Mouse (Mus musculus): ENCODE results near the gene Polr2a. TPM values are rescaled to one million over a fixed set of nuclear protein-coding genes. Genes with fewer than 3 reads are reported as not detected.

Polr2a gene
- total RNA-seq, 2 experiments from 2014 or later = 36.4 to 39.1 TPM

DNA sequence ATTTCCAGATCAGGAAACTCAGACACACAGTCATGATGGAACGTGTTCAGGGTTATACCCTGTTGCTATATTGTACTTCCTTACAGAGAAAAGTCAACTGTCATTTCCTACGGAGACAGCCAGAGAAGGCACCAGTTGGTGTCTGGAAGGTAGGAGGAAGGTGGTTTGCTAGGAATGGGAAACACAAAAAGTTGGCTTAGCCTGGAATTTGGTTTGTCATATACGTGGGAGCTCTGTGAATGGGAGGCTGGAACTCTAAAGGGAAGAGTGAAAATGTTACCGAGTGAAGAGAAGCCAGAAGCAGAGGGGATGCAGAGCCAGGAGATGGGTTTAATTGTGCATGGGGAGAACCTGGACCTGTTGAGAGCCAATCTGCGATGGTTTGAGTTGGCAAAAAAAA lies 33.0 kb upstream of the Polr2a start:
- intact Hi-C loops (cut with DNase I; ENCODE audit: low total_unique reads) = loop anchor here (5.0 kb wide), 1 partner anchor 831 kb away; no protein-coding TSS in a partner anchor
- DNase-seq = no peak

DNA sequence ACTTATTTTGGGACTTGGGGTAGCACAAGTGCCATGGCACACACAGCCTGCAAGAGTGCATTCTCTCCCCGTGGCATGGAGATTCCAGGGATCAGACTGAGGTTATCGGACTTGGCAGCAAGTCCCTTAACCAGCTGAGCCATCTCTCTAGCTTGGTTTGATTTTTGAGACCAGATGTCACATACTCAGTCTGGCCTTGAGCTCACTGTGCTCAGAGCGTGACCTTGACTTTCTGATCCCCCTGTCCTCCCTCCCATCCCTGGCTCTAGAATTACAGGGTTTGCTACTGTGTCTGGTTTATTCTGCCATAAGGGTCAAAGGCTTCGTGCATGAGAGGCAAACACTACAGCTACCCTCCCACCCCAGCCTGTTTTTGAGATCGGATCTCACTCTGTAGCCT lies 31.0 kb upstream of the Polr2a start:
- intact Hi-C loops (cut with DNase I; ENCODE audit: low total_unique reads) = no loop called here
- DNase-seq = no peak

DNA sequence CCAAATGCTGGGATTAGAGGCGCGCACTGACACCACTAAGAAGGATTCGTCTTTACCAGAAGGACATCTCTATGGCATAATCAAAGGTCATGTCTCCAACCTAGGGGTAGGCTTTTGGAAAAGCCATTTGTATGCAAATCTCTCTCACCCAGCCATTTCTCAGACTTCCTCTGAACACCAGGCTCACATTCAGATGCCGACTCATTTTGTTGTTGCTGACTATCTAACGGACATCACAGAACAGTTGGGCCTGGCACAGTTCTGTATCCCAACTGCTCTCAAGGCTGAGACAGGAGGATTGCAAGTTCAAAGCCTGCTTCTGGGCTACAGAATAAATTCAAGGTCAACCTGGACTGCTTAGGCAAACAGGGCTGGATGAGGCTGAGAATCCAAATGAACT lies 28.9 kb upstream of the Polr2a start:
- intact Hi-C loops (cut with DNase I; ENCODE audit: low total_unique reads) = no loop called here
- DNase-seq = no peak

DNA sequence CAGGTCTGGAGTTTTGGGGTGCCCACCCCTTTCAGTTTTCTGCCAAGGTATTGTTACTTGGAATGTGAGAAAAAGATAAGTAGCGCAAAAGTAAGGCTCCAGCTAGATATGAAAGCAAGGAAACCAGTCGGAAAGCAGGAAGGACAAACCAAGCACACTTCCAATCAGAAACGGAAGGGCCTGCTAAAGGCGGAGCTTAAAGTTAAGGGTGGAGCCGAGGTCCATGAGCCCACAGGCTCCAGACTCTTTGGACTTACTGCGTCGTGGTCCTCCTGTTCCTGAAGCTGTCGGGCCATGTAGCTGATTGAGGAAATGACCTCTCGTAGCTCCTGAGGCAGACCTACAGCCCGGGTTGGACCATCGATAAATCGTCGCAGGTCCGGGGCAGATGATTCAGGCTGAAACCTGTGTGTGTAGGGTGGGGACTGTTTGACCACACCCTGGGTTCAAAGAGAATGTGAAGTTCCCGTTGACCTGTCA lies 26.4 kb upstream of the Polr2a start:
- intact Hi-C loops (cut with DNase I; ENCODE audit: low total_unique reads) = no loop called here
- DNase-seq = no peak

DNA sequence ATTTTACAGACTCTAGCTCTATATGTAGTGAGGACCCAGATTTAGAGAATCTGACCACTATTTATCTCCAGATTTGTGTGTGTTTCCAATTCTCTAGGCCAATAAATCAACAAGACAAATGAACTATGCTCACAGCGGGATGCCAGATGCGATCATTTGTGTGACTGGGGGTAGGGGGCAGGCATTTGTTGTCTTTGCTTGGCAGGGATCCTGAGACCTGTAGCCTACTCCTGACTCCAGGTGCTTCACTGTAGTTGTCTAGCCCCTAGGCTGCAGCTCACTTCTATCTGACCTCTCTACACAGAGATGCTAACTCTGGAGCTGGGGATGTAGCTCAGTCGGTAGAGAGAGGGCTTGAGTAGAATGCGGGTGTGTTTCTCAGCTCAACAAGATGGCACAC lies 23.4 kb upstream of the Polr2a start:
- no peak for DNase-seq
- intact Hi-C loops (cut with DNase I; ENCODE audit: low total_unique reads) = no loop called here

DNA sequence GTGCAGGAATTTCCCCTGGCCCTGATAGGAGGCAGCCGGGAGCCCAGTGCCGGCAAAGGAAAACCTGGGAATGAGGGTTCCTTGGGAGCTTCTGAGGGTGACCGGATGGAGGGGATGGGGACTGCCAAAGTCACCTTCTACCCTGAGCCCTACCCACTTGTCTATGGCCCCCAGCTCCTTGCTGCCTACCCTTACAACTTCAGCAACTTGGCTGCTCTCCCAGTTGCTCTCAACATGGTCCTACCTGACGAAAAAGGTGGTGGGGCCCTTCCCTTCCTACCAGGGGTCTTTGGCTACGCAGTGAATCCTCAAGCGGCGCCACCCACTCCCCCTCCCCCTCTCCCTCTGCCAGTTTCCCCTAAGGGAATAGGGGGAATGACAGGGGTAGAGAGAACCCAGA lies 20.5 kb upstream of the Polr2a start:
- no peak for DNase-seq
- intact Hi-C loops (cut with DNase I; ENCODE audit: low total_unique reads) = no loop called here

DNA sequence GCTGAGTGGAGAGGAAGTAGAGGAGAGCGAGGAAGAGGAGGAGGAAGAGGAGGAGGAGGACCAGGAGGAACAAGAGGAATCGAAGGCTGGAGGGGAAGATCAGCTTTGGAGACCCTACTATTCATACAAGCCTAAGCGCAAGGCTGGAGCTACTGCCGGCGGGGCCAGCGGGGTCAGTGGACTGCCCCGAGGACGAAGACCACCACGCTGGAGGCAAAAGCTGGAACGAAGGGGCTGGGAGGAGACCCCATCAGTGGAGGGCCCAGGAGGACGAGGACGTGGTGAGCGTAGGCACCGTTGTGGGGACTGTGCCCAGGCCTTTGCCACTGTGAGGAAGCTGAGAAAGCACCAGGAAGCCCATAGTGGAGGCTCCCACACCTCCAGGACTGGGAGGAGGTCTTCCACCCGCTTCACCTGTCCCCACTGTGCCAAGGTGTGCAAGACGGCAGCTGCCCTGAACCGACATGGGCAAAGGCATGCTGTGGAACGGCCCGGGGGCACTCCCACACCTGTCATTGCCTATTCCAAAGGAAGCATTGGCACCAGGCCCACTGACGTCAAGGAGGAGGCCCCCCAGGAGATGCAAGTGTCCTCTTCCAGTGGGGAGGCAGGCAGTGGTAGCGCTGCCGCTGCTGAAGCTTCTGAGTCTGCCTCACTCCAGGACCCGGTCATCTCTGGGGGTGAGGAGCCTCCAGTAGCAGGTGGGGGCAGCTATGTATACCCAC lies 20.0 kb upstream of the Polr2a start:
- DNase-seq = no peak
- intact Hi-C loops (cut with DNase I; ENCODE audit: low total_unique reads) = no loop called here

DNA sequence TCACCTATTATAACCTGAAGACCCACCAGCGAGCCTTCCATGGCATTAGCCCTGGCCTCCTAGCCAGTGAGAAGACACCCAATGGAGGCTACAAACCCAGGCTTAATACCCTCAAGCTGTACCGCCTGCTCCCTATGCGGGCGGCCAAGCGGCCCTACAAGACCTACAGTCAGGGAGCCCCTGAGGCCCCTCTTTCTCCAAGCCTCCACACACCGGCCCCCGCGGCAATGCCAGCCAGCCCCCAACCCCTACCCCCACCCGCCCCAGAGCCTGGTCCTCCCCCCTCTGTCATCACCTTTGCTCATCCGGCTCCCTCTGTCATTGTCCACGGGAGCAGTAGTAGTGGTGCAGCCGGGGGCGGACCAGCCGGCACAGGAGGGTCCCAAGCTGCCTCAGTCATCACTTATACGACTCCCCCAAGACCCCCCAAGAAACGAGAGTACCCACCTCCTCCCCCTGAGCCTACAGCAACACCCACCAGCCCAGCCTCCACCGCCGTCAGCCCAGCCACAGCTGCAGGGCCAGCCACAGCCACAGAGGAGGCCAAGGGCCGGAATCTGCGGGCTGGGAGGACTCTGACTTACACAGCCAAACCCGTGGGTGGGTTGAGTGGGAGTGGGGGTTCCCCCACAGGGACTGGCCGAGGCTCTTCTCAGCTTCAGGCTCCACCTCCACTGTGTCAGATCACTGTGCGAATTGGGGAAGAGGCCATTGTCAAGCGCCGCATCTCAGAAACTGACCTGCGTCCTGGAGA lies 19.2 kb upstream of the Polr2a start:
- no peak for DNase-seq
- intact Hi-C loops (cut with DNase I; ENCODE audit: low total_unique reads) = no loop called here

DNA sequence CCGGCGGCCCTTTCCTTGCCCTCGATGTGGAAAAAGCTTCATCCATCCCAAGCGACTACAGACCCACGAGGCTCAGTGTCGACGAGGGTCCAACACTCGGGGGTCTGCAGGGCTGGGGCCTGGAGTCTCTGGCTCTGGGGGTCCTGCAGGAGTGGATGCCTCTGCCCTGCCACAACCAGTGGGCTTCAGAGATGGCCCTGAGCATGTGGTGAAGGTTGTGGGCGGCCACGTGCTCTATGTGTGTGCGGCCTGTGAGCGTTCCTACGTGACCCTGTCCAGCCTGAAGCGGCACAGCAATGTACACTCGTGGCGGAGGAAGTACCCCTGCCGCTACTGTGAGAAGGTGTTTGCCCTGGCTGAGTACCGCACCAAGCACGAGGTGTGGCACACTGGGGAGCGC lies 18.1 kb upstream of the Polr2a start:
- intact Hi-C loops (cut with DNase I; ENCODE audit: low total_unique reads) = no loop called here
- DNase-seq = no peak

DNA sequence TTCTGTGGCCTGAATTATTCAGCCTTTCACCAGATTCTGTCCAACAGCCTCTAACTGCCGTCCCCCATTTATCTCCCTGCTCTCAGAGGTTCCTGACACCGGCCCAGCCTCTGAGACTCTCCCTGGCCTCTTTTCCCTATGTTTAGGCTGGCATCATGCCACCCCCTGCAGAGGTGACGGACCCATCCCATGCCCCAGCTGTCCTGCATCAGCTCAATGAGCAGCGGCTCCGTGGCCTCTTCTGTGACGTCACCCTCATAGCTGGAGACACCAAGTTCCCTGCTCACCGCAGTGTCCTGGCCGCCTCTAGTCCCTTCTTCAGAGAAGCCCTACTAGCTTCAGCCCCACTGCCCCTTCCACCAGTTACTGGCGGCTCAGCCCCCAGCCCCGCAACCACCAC lies 17.3 kb upstream of the Polr2a start:
- no peak for DNase-seq

DNA sequence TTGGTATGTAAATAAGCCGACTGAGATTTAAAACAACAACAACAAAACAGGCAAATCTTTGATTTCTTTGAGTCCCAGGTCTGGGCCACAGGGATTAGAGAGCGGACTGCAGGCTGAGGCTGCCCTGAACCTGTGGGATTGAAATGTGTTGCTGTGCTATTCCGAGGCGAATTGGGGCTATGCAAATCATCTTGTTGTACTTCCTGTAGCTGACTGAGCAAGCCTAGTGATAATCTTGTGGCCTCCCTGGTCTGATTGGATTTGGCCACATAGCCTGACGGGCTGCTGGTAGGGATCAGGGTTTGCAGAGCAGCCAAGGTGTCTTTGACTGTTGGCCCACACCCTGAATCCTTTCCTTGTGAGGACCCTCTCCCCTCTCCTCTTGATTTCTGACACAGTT lies 16.5 kb upstream of the Polr2a start:
- no peak for DNase-seq
- intact Hi-C loops (cut with DNase I; ENCODE audit: low total_unique reads) = no loop called here

More for the DNA sequence above, 17.3 kb upstream of the Polr2a start:
- intact Hi-C loops (cut with DNase I; ENCODE audit: low total_unique reads) = no loop called here

DNA sequence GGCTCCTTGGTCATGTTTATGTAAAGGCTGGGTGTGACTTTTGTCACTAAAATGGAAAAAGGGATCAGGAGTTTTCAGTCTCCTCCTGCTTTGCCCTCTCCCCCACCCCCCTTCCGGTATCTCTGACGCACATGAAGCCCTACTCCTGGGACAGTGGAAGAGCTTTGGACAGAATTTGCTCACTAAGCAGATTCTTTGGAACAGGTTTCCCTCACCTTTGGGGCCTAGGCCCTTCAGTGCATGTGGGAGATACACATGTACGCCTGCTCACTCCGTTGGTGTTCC lies 9.1 kb upstream of the Polr2a start:
- DNase-seq = no peak
- intact Hi-C loops (cut with DNase I; ENCODE audit: low total_unique reads) = no loop called here

DNA sequence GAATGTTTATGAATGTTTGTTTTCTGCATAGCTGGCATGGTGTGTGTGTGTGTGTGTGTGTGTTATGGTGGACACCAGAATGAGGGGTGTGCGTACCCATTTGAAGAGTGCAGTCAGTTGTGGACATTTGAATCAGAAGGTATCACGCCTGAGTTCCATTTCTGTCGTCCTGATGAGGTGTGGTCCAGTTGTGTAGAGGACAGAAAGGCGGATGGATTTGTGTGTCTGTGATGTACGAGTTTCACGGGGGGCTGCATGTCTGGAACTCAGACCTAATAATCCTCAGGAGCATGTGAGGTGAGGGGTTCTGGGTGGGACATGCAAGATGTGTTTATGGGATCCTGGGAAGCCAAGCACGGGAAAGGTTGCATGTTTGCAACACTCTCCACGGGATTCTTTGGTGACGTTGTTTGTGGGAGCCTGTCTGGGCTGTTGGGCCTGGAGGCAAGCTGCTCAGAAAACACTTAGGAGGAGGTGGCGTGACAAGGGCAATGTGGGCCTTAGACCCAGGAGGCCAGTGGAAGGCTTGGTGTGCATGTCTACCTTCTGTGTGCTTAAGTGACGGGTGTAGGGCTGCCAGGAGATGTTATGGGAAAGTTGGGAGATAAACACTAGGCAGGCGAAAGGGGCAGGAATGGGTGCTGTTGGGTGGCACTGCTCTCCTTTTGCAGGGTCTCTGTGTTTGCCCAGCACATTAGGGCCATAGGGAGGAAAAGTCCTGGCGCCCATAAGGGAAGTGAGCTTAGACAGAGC lies 8.6 kb upstream of the Polr2a start:
- DNase-seq = no peak
- intact Hi-C loops (cut with DNase I; ENCODE audit: low total_unique reads) = no loop called here

DNA sequence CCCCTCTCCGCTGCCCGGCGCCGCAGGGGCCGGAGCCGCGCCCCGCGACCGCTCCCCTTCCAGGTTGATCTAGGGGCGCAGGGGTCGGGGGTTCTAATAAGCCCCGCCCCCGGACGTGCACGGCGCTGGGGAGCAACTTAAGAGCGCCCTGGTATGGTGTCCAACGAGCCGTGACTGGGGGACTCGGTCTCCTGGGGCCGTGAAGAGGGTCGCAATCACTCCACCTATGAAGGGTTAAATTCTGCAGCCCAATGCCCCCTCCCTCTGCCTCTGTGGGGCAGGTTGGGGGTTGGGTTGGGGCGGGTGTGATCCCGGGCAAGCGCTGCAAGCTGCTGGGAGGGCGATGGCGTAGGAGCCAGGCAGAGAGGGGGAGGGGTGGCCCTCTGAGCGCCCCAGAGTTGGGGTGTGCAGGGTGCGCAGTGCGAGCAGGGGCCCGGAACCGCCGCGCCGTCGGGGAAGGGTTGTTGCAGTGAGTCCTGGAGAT lies 7.7 kb upstream of the Polr2a start:
- intact Hi-C loops (cut with DNase I; ENCODE audit: low total_unique reads) = no loop called here
- peak; percentile 80 for DNase-seq

DNA sequence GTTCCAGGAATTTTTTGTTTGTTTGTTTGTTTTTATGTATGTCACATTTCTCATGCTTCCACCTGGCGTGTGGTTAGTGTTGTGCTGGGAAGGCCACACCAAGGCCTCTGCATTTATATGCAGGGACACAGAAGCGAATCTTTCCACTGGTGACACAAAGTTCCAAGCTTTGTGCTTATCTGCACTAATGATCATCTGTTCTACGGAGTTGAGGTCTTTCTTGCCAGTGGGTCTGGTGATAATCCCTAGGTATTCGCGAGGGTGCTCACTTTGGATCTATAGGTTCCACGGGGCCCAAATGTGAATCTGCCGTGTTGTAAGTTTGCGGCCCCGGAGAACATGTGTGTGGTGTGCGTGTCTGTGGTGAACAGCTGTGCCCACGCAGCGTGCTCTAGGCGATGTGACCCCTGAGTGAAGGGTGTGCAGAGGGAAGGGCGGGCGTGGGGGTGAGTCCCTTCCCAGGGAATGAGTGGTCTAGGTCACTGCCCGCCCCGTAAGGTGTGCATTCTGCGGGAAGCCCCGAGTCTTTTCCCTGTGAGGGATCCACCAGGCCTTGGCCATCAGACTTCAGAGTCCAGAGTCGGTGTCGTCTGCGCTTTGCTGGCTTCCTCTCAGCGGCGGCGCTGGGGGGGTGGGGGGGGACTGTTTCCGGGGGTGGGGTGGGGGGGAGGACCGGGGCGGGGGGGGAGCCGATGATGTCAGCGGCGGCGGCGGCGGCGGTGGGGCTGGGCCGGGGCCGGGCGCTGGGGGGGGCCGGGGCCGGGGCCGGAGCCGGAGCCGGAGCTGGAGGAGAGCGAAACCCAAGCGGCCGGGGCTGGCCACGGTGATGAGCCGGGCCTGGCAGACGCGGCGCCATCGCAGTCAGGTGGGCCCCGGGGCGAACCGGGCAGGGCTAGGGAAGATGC lies 7.0 kb upstream of the Polr2a start, which contains the start of gene Zbtb4:
Zbtb4 (plus strand) TSS at position 692 of the 905 bp plus-strand sequence.
- intact Hi-C loops (cut with DNase I; ENCODE audit: low total_unique reads) = no loop called here
- peak; percentile 58 for DNase-seq

DNA sequence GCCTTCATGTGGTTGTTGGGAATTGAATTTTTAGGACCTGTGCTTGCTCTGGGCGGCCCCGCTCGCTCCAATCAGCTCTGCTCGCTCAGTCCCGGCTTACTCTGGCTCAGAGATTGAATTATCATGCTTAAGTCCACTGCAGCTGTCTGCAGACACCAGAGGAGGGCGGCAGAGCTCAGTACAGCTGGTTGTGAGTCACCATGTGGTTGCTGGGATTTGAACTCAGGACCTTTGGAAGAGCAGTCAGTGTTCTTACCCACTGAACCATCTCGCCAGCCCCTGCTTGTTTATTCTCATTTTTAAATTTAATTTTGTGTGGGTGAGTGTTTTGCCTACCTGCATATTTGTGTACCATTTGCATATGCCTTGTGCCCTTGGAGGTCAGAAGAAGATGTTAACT lies 5.1 kb upstream of the Polr2a start:
- intact Hi-C loops (cut with DNase I; ENCODE audit: low total_unique reads) = loop anchor here (5.0 kb wide), 1 partner anchor 34 kb away; the partner anchor contains the start of gene Chrnb1
- DNase-seq = no peak

DNA sequence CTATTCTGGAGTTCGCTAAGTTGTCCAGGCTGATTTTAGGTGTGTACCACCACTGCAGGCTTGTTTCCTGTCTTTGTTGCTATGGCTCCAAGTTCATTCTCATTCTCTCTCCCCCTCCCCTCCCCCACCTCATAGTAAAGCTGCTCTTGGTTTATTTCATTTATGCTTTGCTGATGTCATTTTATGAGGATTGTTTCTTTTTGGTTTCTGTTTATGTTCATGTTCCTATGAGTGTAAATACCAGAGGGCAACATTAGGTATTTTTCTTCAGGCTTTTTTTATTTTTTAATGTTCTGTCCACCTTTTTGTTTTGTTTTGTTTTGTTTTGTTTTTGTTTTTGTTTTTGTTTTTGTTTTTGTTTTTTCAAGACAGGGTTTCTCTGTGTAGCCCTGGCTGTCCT lies 3.4 kb upstream of the Polr2a start, which contains the start of gene Slc35g3:
Slc35g3 (minus strand) TSS at position 101 of the 400 bp plus-strand sequence.
- no peak for DNase-seq
- intact Hi-C loops (cut with DNase I; ENCODE audit: low total_unique reads) = loop anchor here (5.0 kb wide), 1 partner anchor 35 kb away; the partner anchor contains the start of gene Chrnb1

DNA sequence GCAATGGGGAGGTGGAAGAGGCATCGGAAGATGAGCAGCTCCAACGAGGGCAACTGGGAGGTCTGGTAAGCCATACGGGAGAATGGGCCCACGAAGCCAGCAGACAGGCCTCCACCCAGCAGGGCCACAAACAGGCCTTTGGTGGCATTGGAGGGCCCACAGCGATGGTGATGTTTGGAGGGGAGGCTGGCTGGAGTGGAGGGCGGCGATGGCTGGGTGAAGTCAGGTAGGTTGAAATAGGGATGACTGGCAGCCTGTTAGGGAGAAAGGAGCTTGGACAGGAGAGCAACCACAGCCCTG lies 2.4 kb upstream of the Polr2a start:
- DNase-seq = no peak
- intact Hi-C loops (cut with DNase I; ENCODE audit: low total_unique reads) = loop anchor here (5.0 kb wide), 1 partner anchor 36 kb away; the partner anchor contains the start of gene Chrnb1

Measured in gastrocnemius, postnatal 14 days (tissue).